9 mouse cellular contexts compared by ENCODE assay signal in genomic region chr6:99452638-99453185, GRCm38 (mm10).
DNase-seq lines count a peak whose midpoint lies in the region; ATAC-seq and TF ChIP-seq lines count a peak whose summit lies in the region.
"Had no signal": no experiment of that assay in that cellular context is flagged by ENCODE, and none has a peak within 500 bp of the region (broad histone marks: within the 10 kb centered on the region; RNA-seq: fewer than 3 reads in every experiment).

No protein-coding gene starts in this region.

- in situ Hi-C loops in ES-E14 (cut with MboI; ENCODE audit: low sequenced_read_pairs in 2 of 2, unreplicated experiment in 2 of 2): no loop called here

- H3K27me3 ChIP-seq in kidney, embryonic 14.5 days (ENCODE audit: control insufficient read depth, insufficient read depth, low read length): no peaks in the 10 kb centered on the region
- H3K27me3 ChIP-seq in midbrain, embryonic 11.5 days (ENCODE audit: control insufficient read depth, insufficient read depth, low read length): no peaks in the 10 kb centered on the region

- H3K36me3 ChIP-seq in kidney, embryonic 14.5 days (ENCODE audit: control insufficient read depth, insufficient read depth, low read length): no peaks in the 10 kb centered on the region
- H3K36me3 ChIP-seq in ES-E14 (ENCODE audit: control insufficient read depth, insufficient read depth, low read length, poor library complexity, severe bottlenecking): no peaks in the 10 kb centered on the region
- no peaks in the 10 kb centered on the region for H3K36me3 ChIP-seq in midbrain, embryonic 11.5 days (ENCODE audit: control insufficient read depth, insufficient read depth, low read length)

- H3K9ac ChIP-seq in kidney, embryonic 14.5 days (ENCODE audit: low read depth, low read length): no peak overlapping the region
- no peak overlapping the region for H3K9ac ChIP-seq in ES-E14 (ENCODE audit: insufficient read depth, low read depth, low read length, poor library complexity, severe bottlenecking)
- H3K9ac ChIP-seq in midbrain, embryonic 11.5 days (ENCODE audit: low read length): no peak overlapping the region

- WGBS in kidney, embryonic 14.5 days: 75% methylated on average over 2 of the region's 2 CpGs
- 61% methylated on average over 2 of the region's 2 CpGs for WGBS in midbrain, embryonic 11.5 days

- no peak overlapping the region for H3K27ac ChIP-seq in kidney, embryonic 14.5 days (ENCODE audit: low read depth, low read length)
- H3K27ac ChIP-seq in ES-E14 (ENCODE audit: insufficient read depth, low read depth, low read length, poor library complexity, severe bottlenecking): no peak overlapping the region
- no peak overlapping the region for H3K27ac ChIP-seq in midbrain, embryonic 11.5 days (ENCODE audit: low read depth, low read length)

- DNase-seq in kidney, adult 8-10 months: no peak
- DNase-seq in ES-E14 (ENCODE audit: low read depth, low spot score): no peak
- DNase-seq in spleen, postnatal 36 days (ENCODE audit: low spot score in 2 of 2): peak; percentile 48 to 49
- DNase-seq in frontal cortex, postnatal 14 days (ENCODE audit: low spot score in 2 of 2): no peak
- DNase-seq in right cerebral cortex, postnatal 25 days: no peak
- DNase-seq in midbrain, embryonic 11.5 days (ENCODE audit: low spot score, missing footprints): no peak
- DNase-seq: adrenal gland, adult 2 months had no signal

- peak; percentile 33; the same call in 1 of the 2 replicates for ATAC-seq in kidney, embryonic 14.5 days (ENCODE audit: low FRiP score, low TSS enrichment)
- peak; percentile 92 for ATAC-seq in inflammation-experienced regulatory T-cells, adult 6 months
- no peak for ATAC-seq in midbrain, embryonic 11.5 days (ENCODE audit: low FRiP score)

- no peak overlapping the region for H3K4me3 ChIP-seq in kidney, embryonic 14.5 days (ENCODE audit: low read length)
- H3K4me3 ChIP-seq in ES-E14 (ENCODE audit: insufficient read depth in 1 of 2, low read depth in 1 of 2, low read length in 2 of 2, poor library complexity in 1 of 2, severe bottlenecking in 1 of 2): no peak overlapping the region
- no peak overlapping the region for H3K4me3 ChIP-seq in midbrain, embryonic 11.5 days (ENCODE audit: low read depth, low read length)

- H3K9me3 ChIP-seq in kidney, embryonic 14.5 days (ENCODE audit: control insufficient read depth, low read length): no peaks in the 10 kb centered on the region
- no peaks in the 10 kb centered on the region for H3K9me3 ChIP-seq in ES-E14 (ENCODE audit: control insufficient read depth, insufficient read depth, low read depth, low read length)
- H3K9me3 ChIP-seq in midbrain, embryonic 11.5 days (ENCODE audit: control insufficient read depth, low read length): no peaks in the 10 kb centered on the region

- no peak overlapping the region for H3K4me2 ChIP-seq in kidney, embryonic 14.5 days (replicated peaks; ENCODE audit: low read depth, low read length)
- no peak overlapping the region for H3K4me2 ChIP-seq in midbrain, embryonic 11.5 days

- peaks cover 8% of the 10 kb centered on the region; the same call in 1 of the 2 replicates for H3K4me1 ChIP-seq in kidney, embryonic 14.5 days (ENCODE audit: control insufficient read depth, insufficient read depth, low read length)
- peaks cover 0 to 3% of the 10 kb centered on the region in 2 experiments; a peak in 1 of 4 replicates for H3K4me1 ChIP-seq in ES-E14 (ENCODE audit: control insufficient read depth in 2 of 2, insufficient read depth in 2 of 2, low read length in 2 of 2, poor library complexity in 1 of 2)
- peaks cover 3% of the 10 kb centered on the region for H3K4me1 ChIP-seq in midbrain, embryonic 11.5 days (ENCODE audit: control insufficient read depth, insufficient read depth, low read length)

TF ChIP-seq in ES-E14, 5 proteins besides CTCF, POLR2A, EP300 and RAD21:
- TF ChIP-seq MAFK (IDR thresholded peaks at IDR 0.05; ENCODE audit: insufficient read depth, low read depth, low read length): no peak
- peak; percentile 41 for TF ChIP-seq ZC3H11A (IDR thresholded peaks at IDR 0.05; ENCODE audit: borderline replicate concordance, low read depth, low read length)
- TF ChIP-seq CHD2 (IDR thresholded peaks at IDR 0.05; ENCODE audit: low read depth, low read length): no peak

Comparison
In these comparisons a context has a peak if more than half of its experiments do, and no peak if none do; other contexts are left out.
1. DNase-seq: peak in spleen, postnatal 36 days (2 of 2); none in kidney, adult 8-10 months (0 of 2), ES-E14 (single experiment), frontal cortex, postnatal 14 days (0 of 2), right cerebral cortex, postnatal 25 days (single experiment) and midbrain, embryonic 11.5 days (single experiment).